Mouse (Mus musculus) embryonic fibroblast, embryonic 13.5 days (primary cell): ENCODE measurements at regions not wholly inside any gene's neighbourhood (a gene's known extent, or its start where the extent isn't known, plus 50 kb on each side); places are given as distances from the start of the nearest gene placed in this dataset.

Experiments
- H3K27ac ChIP-seq: 2 replicates; pipeline ENCODE4 v1.5.1; 2012; ENCODE audit warnings: low read length, control low read depth, inconsistent platforms; ENCODE audit not compliant: insufficient read depth
- H3K4me1 ChIP-seq: 2 replicates; pipeline ENCODE4 v1.6.1; 2011; ENCODE audit warnings: low read length; ENCODE audit not compliant: control insufficient read depth, insufficient read depth
- H3K4me3 ChIP-seq: 2 replicates; pipeline ENCODE4 v1.5.1; 2011; ENCODE audit warnings: mild to moderate bottlenecking, control low read depth, low read length; ENCODE audit not compliant: insufficient read depth
- CTCF ChIP-seq: IDR thresholded peaks from 2 replicates; pipeline ENCODE4 v1.5.1; 2011; ENCODE audit warnings: mild to moderate bottlenecking, control low read depth, low read length, moderate library complexity, borderline replicate concordance; ENCODE audit not compliant: insufficient read depth
- POLR2A ChIP-seq: IDR thresholded peaks from 2 replicates; pipeline ENCODE4 v1.6.1; 2011; ENCODE audit warnings: low read depth, mild to moderate bottlenecking, control low read depth, low read length, moderate library complexity

DNA sequence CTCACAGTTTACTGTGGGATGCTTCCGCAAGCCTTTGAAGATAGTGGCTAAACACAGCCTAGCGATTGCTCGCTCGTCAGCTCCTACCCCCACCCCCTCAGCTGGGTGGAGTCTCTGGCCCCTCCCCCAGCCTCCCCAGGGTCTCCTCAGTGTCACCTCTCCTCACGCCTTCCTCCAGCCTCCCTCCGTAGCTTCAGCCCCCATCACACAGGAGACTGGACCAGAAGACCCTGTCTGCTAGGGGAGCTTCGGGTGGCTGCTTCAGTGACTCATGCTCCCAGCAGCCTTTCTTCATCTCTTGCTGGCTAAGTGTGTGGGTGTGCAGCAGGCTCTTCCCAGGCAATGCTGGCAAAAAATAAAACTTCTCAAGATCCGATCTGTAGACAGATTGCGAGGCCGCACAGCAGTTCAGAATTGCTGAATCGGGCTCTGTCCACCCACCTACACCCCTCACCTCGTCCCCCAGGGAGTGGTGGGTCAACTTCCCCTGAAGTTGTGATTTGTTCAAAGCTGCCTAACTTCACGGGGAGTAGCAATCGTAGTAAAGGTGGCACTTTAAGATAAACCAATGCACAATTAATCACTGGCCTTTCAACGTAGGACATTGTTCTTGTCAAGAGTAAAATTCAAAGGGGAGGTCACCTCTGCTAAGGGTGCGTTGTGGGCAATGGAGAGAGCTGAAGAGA is 61.2 kb upstream of the Ankrd28 start:
- no peak overlapping the region for H3K4me3 ChIP-seq

DNA sequence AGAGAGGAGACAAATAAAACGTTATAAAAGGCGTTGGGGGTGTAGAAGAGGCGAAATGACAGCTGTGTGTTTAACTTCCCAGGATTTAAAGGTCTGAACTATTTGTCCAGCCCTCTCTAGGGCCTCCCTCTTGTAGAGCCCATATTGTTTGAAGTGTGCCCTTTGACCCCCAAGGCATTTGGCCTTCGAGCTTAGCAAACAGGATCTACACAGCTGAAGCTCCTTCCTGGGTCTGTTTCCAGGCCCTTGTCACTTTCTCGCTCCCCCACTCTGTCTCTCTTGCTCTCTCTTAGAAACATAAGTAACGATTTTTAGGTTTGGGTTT is 61.7 kb upstream of the Ankrd28 start:
- peak overlapping the region; percentile 51 for H3K27ac ChIP-seq
- no peak overlapping the region for H3K4me3 ChIP-seq
- TF ChIP-seq POLR2A (no peak), CTCF (no peak)
- 0 out of 2 replicates have a peak, but pooled peaks cover 3% of the 10 kb centered on the region for H3K4me1 ChIP-seq

More for the DNA sequence above, 61.2 kb upstream of the Ankrd28 start:
- peak overlapping the region; percentile 51 for H3K27ac ChIP-seq
- H3K4me1 ChIP-seq: 0 out of 2 replicates have a peak, but pooled peaks cover 3% of the 10 kb centered on the region
- TF ChIP-seq POLR2A (peak; percentile 50; the same call in 1 of the 2 replicates), CTCF (no peak)

DNA sequence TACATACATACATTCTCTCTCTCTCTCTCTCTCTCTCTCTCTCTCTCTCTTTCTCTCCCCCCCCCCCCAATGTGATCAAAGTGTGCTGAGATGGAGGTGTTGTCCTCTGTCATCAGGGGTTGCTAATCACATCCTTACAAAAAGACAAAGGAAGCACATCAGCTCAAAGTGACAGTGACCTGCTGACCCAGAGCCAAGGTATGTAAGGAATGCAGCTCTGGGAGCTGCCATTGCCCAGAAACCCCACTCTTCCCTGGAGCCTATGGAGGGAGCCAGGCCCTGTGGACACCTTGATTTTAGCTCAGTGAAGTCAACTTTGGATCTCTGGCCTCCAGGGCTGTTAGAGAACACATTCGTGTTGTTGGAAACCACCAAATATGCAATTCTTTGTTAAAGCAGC is 66.0 kb upstream of the Ankrd28 start:
- no peak overlapping the region for H3K27ac ChIP-seq
- no peak overlapping the region for H3K4me3 ChIP-seq
- H3K4me1 ChIP-seq: 0 out of 2 replicates have a peak, but pooled peaks cover 3% of the 10 kb centered on the region
- no peak for TF ChIP-seq POLR2A
- TF ChIP-seq CTCF: no peak

DNA sequence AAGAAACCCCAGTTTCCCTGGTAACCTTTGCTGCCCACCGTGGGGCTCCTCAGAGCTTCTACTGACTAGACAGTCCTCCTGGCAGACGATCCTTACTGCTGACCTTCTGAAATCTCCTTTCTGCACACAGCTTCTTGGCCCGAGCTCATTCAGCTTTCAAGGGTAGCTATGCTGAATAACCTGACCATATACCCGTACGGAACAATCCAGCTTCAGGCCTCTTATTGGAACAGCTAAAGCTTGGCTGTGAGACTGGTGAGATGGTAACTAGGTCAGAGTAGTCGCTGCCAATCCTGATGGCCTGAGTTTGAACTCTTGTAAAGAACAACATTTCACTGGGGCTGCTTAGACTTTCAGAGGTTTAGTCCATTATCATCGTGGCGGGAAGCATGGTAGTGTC is 69.1 kb upstream of the Ankrd28 start:
- TF ChIP-seq CTCF (no peak), POLR2A (no peak)
- Histone ChIP-seq H3K4me1 (no peaks in the 10 kb centered on the region; the same call in 1 of the 2 replicates), H3K4me3 (no peak overlapping the region)

DNA sequence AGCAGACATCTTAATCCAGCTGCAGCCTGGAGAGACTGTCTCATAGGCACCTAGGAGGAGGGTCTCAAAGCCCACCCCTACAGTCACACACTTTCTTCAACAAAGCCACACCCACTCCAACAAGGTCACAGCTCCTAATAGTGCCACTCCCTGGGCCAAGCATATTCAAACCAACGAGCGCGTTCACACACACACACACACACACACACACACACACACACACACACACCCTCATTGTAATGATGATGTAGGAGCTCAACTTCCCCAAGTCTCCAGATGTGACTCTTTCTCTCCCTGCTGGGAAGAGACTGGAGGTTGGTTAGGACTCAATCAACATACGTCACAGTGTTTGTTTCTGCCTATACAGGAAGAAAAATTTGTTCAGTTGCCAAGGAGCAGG is 69.5 kb upstream of the Ankrd28 start:
- Histone ChIP-seq H3K27ac (no peak overlapping the region), H3K4me1 (no peaks in the 10 kb centered on the region; the same call in 1 of the 2 replicates), H3K4me3 (no peak overlapping the region)
- no peak for TF ChIP-seq CTCF
- TF ChIP-seq POLR2A: no peak

More for the DNA sequence above, 69.1 kb upstream of the Ankrd28 start:
- no peak overlapping the region for H3K27ac ChIP-seq

DNA sequence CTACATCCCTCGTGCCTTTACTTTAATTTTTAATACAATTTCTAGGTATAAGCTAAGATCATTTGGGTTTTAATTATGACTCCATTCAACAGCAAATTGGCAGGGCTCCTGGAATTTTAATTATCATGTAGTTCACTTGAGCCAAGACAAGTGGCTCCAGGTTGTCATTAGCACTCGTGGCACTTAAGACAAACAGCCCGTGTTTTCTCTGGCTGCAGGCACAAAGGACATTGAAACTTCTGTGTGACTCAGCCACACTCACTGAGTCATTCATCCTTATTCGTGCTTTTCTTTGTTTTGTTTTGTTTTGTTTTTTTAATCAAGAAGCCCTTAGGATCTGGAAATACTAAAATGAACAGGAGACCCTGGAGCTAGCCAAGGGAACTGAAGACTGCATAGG is 71.5 kb upstream of the Ankrd28 start:
- no peak for TF ChIP-seq CTCF
- no peak for TF ChIP-seq POLR2A
- H3K4me3 ChIP-seq: no peak overlapping the region
- no peaks in the 10 kb centered on the region; the same call in 1 of the 2 replicates for H3K4me1 ChIP-seq
- H3K27ac ChIP-seq: no peak overlapping the region

DNA sequence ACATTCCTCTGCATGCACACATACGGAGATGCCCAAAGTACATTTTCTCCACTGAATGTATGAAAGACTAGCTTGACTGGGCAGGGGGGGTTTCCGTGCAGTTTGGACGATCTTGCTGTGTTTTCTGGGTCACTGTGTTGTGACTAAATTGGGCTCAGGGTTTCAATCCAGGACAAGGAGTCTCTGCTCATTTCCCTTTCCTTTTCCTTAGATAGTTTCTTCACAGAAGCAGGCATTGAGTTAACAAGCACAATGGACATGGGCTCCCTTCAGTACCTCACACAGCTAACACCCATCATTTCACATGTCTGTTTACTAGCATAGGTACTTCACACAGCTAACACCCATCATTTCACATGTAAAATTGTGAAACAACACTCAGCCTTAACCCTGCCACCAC is 73.2 kb upstream of the Ankrd28 start:
- Histone ChIP-seq H3K27ac (no peak overlapping the region), H3K4me3 (no peak overlapping the region), H3K4me1 (no peaks in the 10 kb centered on the region; the same call in 1 of the 2 replicates)
- TF ChIP-seq CTCF (no peak), POLR2A (no peak)

DNA sequence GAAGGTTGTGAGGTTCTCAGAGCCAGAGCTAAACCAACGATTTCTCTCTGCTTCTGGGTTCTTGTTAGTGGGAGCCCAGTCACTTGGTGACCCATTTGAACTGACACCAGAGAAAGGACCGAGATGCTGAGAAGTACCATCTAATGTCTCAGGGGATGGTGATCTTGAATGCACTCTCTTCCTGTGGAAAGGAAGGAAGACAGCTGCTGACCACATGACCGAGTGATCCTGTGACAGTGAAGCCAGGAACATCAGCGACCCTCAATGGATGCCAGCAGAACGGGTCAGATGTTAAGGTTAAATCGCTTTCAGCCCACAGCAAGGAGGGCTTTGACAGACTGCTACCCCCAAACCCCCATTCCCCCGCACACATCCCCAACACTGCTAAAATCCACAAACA is 78.1 kb upstream of the Ankrd28 start:
- no peak overlapping the region for H3K27ac ChIP-seq
- no peaks in the 10 kb centered on the region for H3K4me1 ChIP-seq
- H3K4me3 ChIP-seq: no peak overlapping the region
- TF ChIP-seq POLR2A (no peak), CTCF (no peak)

DNA sequence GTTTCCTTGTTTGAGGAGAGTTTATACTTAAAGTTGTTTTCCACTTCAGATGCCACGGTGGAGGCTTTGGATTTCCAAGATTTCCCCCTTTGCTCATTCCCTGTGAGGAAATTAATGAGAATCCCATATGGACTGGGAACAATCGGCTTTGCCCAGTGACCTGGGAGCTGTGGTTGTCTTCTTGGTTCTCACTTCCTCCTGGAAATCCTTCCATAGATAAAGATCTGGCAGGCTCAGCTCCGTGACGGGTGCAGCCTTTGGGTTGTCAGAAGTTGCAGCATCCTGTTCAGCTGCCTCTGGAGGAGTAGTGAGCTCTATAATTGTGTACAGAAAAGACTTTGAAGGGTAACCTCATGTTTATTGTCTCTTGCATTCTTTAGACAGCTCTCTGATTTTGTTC is 78.8 kb upstream of the Ankrd28 start:
- Histone ChIP-seq H3K27ac (no peak overlapping the region), H3K4me3 (no peak overlapping the region), H3K4me1 (no peaks in the 10 kb centered on the region)
- TF ChIP-seq CTCF (no peak), POLR2A (no peak)

DNA sequence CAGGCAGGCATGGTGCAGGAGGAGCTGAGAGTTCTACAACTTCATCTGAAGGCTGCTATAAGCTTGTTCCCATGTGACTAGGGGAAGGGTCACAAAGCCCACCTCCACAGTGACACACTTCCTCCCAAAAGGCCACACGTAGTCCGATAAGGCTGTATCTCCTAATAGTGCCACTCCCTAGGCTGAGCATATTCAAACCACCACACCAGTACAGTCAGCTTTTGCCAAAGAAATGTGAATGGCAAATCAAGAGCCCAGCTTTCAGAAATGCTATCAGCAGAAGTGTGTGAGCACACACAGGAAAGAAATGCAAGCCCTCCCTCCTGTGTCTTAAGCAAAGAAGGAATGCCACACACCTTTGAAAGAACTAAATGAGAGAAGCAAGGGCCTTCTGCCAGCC is 80.4 kb upstream of the Ankrd28 start:
- TF ChIP-seq CTCF: no peak
- TF ChIP-seq POLR2A: no peak
- H3K27ac ChIP-seq: no peak overlapping the region
- H3K4me3 ChIP-seq: no peak overlapping the region
- H3K4me1 ChIP-seq: no peaks in the 10 kb centered on the region
